Mouse (Mus musculus): ENCODE results near the gene Esrrg.

DNA sequence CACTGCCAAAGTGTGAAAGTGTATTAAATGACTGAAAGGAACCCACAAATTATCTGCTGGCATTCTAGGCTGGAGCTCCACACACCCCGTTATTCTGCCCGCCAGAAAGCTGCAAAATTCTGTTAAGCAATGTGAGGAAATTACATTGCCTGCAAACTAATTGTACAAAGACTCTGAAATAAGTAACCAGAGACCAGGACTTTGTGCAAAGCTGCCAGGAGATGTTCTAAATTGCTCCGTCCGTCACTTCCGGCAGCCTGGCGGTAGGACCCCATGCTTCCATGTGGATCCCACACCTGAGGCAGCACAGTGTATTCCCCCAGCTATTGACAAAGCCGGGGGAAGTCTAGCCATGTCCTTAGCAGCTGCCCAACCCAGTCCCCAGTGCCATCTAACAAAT, 451.9 kb downstream of the Esrrg start:
- TF ChIP-seq POLR2A (IDR thresholded peaks at IDR 0.05; ENCODE audit: insufficient read depth, low read depth, low read length) (no peak), CTCF (IDR thresholded peaks at IDR 0.05; ENCODE audit: insufficient read depth, low read depth, low read length) (no peak)
